Mouse (Mus musculus) naive thymus-derived CD4-positive, alpha-beta T cell, adult 2 months (primary cell): ENCODE measurements around the gene Zkscan3.
A peak's percentile ranks its signal among the peaks of the same experiment; 100 is the strongest.
"Not testable (repeated sequence)": the region's sequence is repeated elsewhere in the genome, so short reads cannot be mapped to it uniquely, and the experiment has no call there.

Source experiments
- DNase-seq: peaks from one replicate; pipeline ENCODE4 v3.0.0-alpha.2; 2011; ENCODE audit warnings: low read depth

The Zkscan3 gene

GRCm38 (mm10) chr13:21396048-21396447 lies 6.5 kb downstream of the Zkscan3 start:
- not testable (repeated sequence) for DNase-seq

- no peak for DNase-seq
These were observed 6.9 kb downstream of the Zkscan3 start for GRCm38 (mm10) chr13:21395623-21396022.

- DNase-seq, result no peak
These were observed 7.3 kb downstream of the Zkscan3 start for GRCm38 (mm10) chr13:21395211-21395610.

- DNase-seq, result no peak
These were observed 24.8 kb downstream of the Zkscan3 start for GRCm38 (mm10) chr13:21377773-21378172.

- no peak for DNase-seq
These were observed 29.9 kb downstream of the Zkscan3 start for GRCm38 (mm10) chr13:21372700-21373099.

- DNase-seq, result peak; percentile 64
These were observed 35.9 kb downstream of the Zkscan3 start for GRCm38 (mm10) chr13:21366635-21367034.

- peak; percentile 8 for DNase-seq
These were observed 38.8 kb downstream of the Zkscan3 start for GRCm38 (mm10) chr13:21363719-21364118.

GRCm38 (mm10) chr13:21362621-21363248 lies 39.8 kb downstream of the Zkscan3 start, which contains the start of gene Zscan12:
Gene Zscan12, plus strand, starts transcription at chr13:21362820.
- peak; percentile 67 for DNase-seq

- DNase-seq, result no peak
These were observed 52.0 kb downstream of the Zkscan3 start for GRCm38 (mm10) chr13:21350593-21350992.

GRCm38 (mm10) chr13:21346610-21347009 lies 55.9 kb downstream of the Zkscan3 start, which contains the start of gene Olfr1367:
Gene Olfr1367, plus strand, starts transcription at chr13:21346910.
- no peak for DNase-seq
